Mouse (Mus musculus): ENCODE measurements around the gene Slc43a1. TPM values are rescaled to one million over a fixed set of nuclear protein-coding genes. Genes with fewer than 3 reads are reported as not detected.
A peak's percentile ranks its signal among the peaks of the same experiment; 100 is the strongest.
"Not testable (repeated sequence)": the region's sequence is repeated elsewhere in the genome, so short reads cannot be mapped to it uniquely, and the experiment has no call there.

The Slc43a1 gene
- polyA plus RNA-seq, 1 experiment from 2014 or later: 1.6 TPM

DNA sequence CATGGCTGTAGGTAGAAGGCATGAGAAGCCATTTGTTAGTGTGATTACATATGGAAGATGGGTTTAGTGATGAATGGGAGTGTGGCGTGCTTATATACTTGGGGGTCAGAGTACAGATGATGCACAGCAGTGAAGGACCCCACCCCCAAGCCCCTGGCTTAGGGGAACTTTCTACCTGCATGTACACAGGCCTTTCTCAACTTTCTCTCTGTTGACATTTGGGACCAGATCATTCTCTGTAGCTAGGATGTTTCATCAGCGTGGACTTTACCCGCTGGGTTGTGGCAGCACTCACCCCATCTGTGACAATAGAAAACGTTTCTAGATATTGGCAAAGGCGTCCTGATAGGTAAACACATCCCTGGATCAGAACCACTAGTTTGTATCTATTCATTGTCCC lies 37.4 kb upstream of the Slc43a1 start:
- DNase-seq (ENCODE audit: low spot score); H3K4me2 ChIP-seq (replicated peaks); ATAC-seq (ENCODE audit: low FRiP score); H3K27ac ChIP-seq; H3K9ac ChIP-seq; H3K4me3 ChIP-seq (replicated peaks; ENCODE audit: low read length); H3K9me3 ChIP-seq (ENCODE audit: control insufficient read depth, low read length); H3K27me3 ChIP-seq (ENCODE audit: control insufficient read depth, insufficient read depth, low read length); H3K36me3 ChIP-seq (replicated peaks; ENCODE audit: control insufficient read depth, insufficient read depth); H3K4me1 ChIP-seq (replicated peaks; ENCODE audit: control insufficient read depth, insufficient read depth, low read length): not testable (repeated sequence)
- WGBS: 77% methylated on average over 5 of the region's 5 CpGs

DNA sequence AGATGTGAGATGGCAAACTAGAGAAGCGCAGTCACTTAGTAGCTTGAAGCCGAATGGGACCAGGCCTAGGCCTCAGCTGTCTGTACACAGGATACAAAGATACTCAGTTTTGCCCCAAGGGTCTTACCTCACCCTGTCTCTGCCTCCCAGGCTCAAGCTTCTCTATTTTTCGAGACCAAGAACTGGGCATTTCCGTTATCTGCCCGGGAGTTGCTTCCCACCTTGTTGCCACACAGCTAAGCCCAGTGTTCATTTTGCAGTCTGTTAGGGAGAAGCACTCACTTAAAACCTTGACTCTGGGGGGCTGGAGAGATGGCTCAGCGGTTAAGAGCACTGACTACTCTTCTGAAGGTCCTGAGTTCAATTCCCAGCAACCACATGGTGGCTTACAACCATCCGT lies 34.7 kb upstream of the Slc43a1 start:
- H3K36me3 ChIP-seq (replicated peaks; ENCODE audit: control insufficient read depth, insufficient read depth): no peaks in the 10 kb centered on the region
- H3K9me3 ChIP-seq (ENCODE audit: control insufficient read depth, low read length): no peaks in the 10 kb centered on the region
- 92% methylated on average over 7 of the region's 7 CpGs for whole genome bisulfite sequencing
- no peaks in the 10 kb centered on the region for H3K4me1 ChIP-seq (replicated peaks; ENCODE audit: control insufficient read depth, insufficient read depth, low read length)
- H3K4me2 ChIP-seq (replicated peaks): no peak overlapping the region
- H3K4me3 ChIP-seq (replicated peaks; ENCODE audit: low read length): no peak overlapping the region
- H3K9ac ChIP-seq: no peak overlapping the region
- H3K27me3 ChIP-seq (ENCODE audit: control insufficient read depth, insufficient read depth, low read length): no peaks in the 10 kb centered on the region
- no peak for DNase-seq (ENCODE audit: low spot score)
- no peak for ATAC-seq (ENCODE audit: low FRiP score)
- no peak overlapping the region for H3K27ac ChIP-seq

- WGBS: 78% methylated on average over 5 of the region's 5 CpGs
- no peaks in the 10 kb centered on the region for H3K36me3 ChIP-seq (replicated peaks; ENCODE audit: control insufficient read depth, insufficient read depth)
- ATAC-seq (ENCODE audit: low FRiP score): no peak
- H3K27ac ChIP-seq: no peak overlapping the region
- H3K9ac ChIP-seq: no peak overlapping the region
- H3K4me3 ChIP-seq (replicated peaks; ENCODE audit: low read length): no peak overlapping the region
- no peaks in the 10 kb centered on the region for H3K4me1 ChIP-seq (replicated peaks; ENCODE audit: control insufficient read depth, insufficient read depth, low read length)
- no peak for DNase-seq (ENCODE audit: low spot score)
- no peaks in the 10 kb centered on the region for H3K9me3 ChIP-seq (ENCODE audit: control insufficient read depth, low read length)
- H3K4me2 ChIP-seq (replicated peaks): no peak overlapping the region
- no peaks in the 10 kb centered on the region for H3K27me3 ChIP-seq (ENCODE audit: control insufficient read depth, insufficient read depth, low read length)
These were observed 32.1 kb upstream of the Slc43a1 start for GRCm38 (mm10) chr2:84806546-84806945.

- H3K4me1 ChIP-seq (replicated peaks; ENCODE audit: control insufficient read depth, insufficient read depth, low read length): no peaks in the 10 kb centered on the region
- no peak overlapping the region for H3K9ac ChIP-seq
- H3K27me3 ChIP-seq (ENCODE audit: control insufficient read depth, insufficient read depth, low read length): no peaks in the 10 kb centered on the region
- no peaks in the 10 kb centered on the region for H3K36me3 ChIP-seq (replicated peaks; ENCODE audit: control insufficient read depth, insufficient read depth)
- no peak for ATAC-seq (ENCODE audit: low FRiP score)
- no peak overlapping the region for H3K4me2 ChIP-seq (replicated peaks)
- DNase-seq (ENCODE audit: low spot score): no peak
- H3K4me3 ChIP-seq (replicated peaks; ENCODE audit: low read length): no peak overlapping the region
- H3K9me3 ChIP-seq (ENCODE audit: control insufficient read depth, low read length): no peaks in the 10 kb centered on the region
- no peak overlapping the region for H3K27ac ChIP-seq
These were observed 29.3 kb upstream of the Slc43a1 start for GRCm38 (mm10) chr2:84809330-84809729.

DNA sequence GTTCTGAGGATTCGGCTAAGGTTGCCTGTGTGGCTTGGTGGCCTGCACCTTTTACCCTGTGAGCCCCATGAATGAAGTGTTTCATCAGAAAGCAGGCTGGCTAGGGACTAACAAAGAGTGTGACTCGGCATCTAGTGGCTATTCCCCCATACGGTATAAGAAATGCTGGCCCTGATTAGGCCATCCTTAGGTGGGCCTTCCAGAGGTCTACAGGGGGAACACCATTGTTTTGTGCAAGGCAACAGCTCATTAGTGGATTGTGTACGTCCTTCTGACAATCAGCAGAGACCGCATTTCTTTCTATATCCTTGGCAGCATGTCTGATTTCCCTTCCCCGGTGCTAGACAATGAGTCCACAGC lies 28.1 kb upstream of the Slc43a1 start:
- DNase-seq (ENCODE audit: low spot score) (no peak), ATAC-seq (ENCODE audit: low FRiP score) (no peak)
- Histone ChIP-seq H3K9me3 (ENCODE audit: control insufficient read depth, low read length) (no peaks in the 10 kb centered on the region), H3K4me3 (replicated peaks; ENCODE audit: low read length) (no peak overlapping the region), H3K4me1 (replicated peaks; ENCODE audit: control insufficient read depth, insufficient read depth, low read length) (no peaks in the 10 kb centered on the region), H3K9ac (no peak overlapping the region), H3K36me3 (replicated peaks; ENCODE audit: control insufficient read depth, insufficient read depth) (no peaks in the 10 kb centered on the region), H3K4me2 (replicated peaks) (no peak overlapping the region; the same call in 1 of the 2 replicates), H3K27ac (no peak overlapping the region), H3K27me3 (ENCODE audit: control insufficient read depth, insufficient read depth, low read length) (no peaks in the 10 kb centered on the region)
- WGBS: 79% methylated on average over 6 of the region's 6 CpGs

DNA sequence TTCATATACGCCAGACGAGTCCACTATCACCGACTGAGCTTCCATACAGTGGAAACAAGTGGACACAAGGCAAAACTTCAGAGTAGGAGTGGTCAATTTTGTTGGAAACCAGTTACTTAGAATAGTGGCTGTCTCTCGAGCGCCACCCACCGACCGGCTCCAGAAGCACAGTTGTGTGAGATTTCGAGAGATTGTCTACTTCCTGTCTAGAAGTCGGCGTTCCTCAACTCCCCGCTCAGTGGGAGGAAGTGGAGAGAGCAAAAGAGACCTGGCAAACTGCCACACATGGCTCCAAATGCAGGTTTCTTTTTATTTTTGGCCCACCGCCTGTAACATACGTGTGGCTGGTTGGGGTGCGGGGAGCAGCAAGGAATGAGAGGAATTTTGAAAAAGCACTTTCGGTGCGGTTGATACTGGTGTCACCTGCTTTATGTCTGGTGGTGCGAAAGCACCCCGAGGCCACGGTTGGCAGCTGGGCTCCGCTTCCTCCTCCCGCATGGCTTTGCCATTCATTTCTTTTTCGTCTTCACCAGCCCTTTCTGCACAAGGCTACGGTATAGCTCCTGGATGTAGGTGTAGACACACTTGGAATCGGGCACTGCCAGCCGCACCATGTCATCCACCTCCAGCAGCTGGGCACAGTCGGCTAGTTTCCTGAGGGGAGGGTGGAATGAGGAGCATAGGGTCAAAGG lies 27.6 kb upstream of the Slc43a1 start:
- H3K4me2 ChIP-seq (replicated peaks): peak overlapping the region; percentile 44
- no peaks in the 10 kb centered on the region for H3K36me3 ChIP-seq (replicated peaks; ENCODE audit: control insufficient read depth, insufficient read depth)
- no peak overlapping the region for H3K27ac ChIP-seq
- H3K27me3 ChIP-seq (ENCODE audit: control insufficient read depth, insufficient read depth, low read length): no peaks in the 10 kb centered on the region
- no peaks in the 10 kb centered on the region for H3K9me3 ChIP-seq (ENCODE audit: control insufficient read depth, low read length)
- WGBS: 39% methylated on average over 26 of the region's 26 CpGs
- no peaks in the 10 kb centered on the region for H3K4me1 ChIP-seq (replicated peaks; ENCODE audit: control insufficient read depth, insufficient read depth, low read length)
- DNase-seq (ENCODE audit: low spot score) (peak; percentile 77), ATAC-seq (ENCODE audit: low FRiP score) (peak; percentile 44; the same call in 1 of the 2 replicates)
- H3K9ac ChIP-seq: peak overlapping the region; percentile 21; the same call in 1 of the 2 replicates
- no peak overlapping the region for H3K4me3 ChIP-seq (replicated peaks; ENCODE audit: low read length)

DNA sequence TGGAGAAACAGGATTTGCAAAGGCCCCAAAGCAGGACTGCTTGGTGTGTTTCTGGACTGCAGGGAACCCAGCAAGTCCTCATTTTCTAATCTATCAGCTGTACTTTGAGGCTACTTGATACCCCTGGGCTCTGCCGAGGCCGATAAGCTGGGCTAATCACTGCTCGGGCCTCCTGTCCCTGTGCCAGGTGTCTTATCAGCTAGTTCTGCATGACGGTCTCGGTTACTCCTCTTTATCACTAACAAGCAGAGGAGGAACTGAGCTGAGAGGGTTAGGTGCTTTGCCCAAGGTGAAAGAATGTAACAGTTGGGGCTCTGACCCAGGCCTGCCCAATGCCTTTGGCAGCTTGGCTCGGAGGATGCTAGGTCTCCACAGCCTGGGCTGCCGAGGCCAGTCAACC lies 26.8 kb upstream of the Slc43a1 start:
- 90% methylated on average over 7 of the region's 7 CpGs for WGBS
- Histone ChIP-seq H3K4me3 (replicated peaks; ENCODE audit: low read length) (no peak overlapping the region), H3K9me3 (ENCODE audit: control insufficient read depth, low read length) (no peaks in the 10 kb centered on the region), H3K36me3 (replicated peaks; ENCODE audit: control insufficient read depth, insufficient read depth) (no peaks in the 10 kb centered on the region), H3K27ac (no peak overlapping the region), H3K4me1 (replicated peaks; ENCODE audit: control insufficient read depth, insufficient read depth, low read length) (no peaks in the 10 kb centered on the region), H3K9ac (no peak overlapping the region), H3K4me2 (replicated peaks) (no peak overlapping the region), H3K27me3 (ENCODE audit: control insufficient read depth, insufficient read depth, low read length) (no peaks in the 10 kb centered on the region)
- DNase-seq (ENCODE audit: low spot score) (no peak), ATAC-seq (ENCODE audit: low FRiP score) (no peak)

GRCm38 (mm10) chr2:84812676-84813075 lies 26.0 kb upstream of the Slc43a1 start:
- WGBS: 72% methylated on average over 6 of the region's 6 CpGs
- Histone ChIP-seq H3K9me3 (ENCODE audit: control insufficient read depth, low read length) (no peaks in the 10 kb centered on the region), H3K27me3 (ENCODE audit: control insufficient read depth, insufficient read depth, low read length) (no peaks in the 10 kb centered on the region), H3K4me2 (replicated peaks) (no peak overlapping the region), H3K9ac (no peak overlapping the region), H3K27ac (no peak overlapping the region), H3K4me1 (replicated peaks; ENCODE audit: control insufficient read depth, insufficient read depth, low read length) (no peaks in the 10 kb centered on the region), H3K4me3 (replicated peaks; ENCODE audit: low read length) (no peak overlapping the region), H3K36me3 (replicated peaks; ENCODE audit: control insufficient read depth, insufficient read depth) (no peaks in the 10 kb centered on the region)
- ATAC-seq (ENCODE audit: low FRiP score) (no peak), DNase-seq (ENCODE audit: low spot score) (no peak)

GRCm38 (mm10) chr2:84819861-84820260 lies 18.8 kb upstream of the Slc43a1 start:
- H3K4me2 ChIP-seq (replicated peaks): no peak overlapping the region
- 80% methylated on average over 3 of the region's 3 CpGs for WGBS
- no peak overlapping the region for H3K9ac ChIP-seq
- peaks cover 3% of the 10 kb centered on the region; the same call in 1 of the 2 replicates for H3K27me3 ChIP-seq (ENCODE audit: control insufficient read depth, insufficient read depth, low read length)
- H3K4me1 ChIP-seq (replicated peaks; ENCODE audit: control insufficient read depth, insufficient read depth, low read length): no peaks in the 10 kb centered on the region
- ATAC-seq (ENCODE audit: low FRiP score) (no peak), DNase-seq (ENCODE audit: low spot score) (no peak)
- H3K36me3 ChIP-seq (replicated peaks; ENCODE audit: control insufficient read depth, insufficient read depth): no peaks in the 10 kb centered on the region
- no peak overlapping the region for H3K27ac ChIP-seq
- no peaks in the 10 kb centered on the region for H3K9me3 ChIP-seq (ENCODE audit: control insufficient read depth, low read length)
- H3K4me3 ChIP-seq (replicated peaks; ENCODE audit: low read length): no peak overlapping the region

DNA sequence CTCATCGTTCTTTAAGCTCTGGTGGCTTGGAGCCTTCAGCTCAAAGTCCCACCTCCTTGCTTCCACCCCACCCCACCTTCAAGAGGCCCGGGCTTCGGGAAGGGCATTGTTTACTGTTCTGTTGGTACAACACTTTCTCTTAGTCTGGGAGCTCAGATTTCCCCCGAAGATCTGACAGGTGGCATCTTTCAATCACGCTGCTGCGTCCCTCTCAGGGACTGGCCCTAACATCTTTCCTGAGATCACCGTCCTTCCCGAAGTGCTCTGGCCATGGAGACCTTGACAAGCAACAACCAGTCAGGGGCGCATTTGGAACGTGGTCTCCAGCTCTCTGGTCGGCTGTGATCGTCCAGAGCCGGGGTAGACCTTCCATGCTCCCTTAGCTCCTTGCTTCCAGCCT lies 16.1 kb upstream of the Slc43a1 start, which contains the start of gene Smtnl1:
TSS of gene Smtnl1 (minus strand) at position 101 of the 400 bp plus-strand sequence.
- H3K4me1 ChIP-seq (replicated peaks; ENCODE audit: control insufficient read depth, insufficient read depth, low read length): 0 out of 2 replicates have a peak, but pooled peaks cover 2% of the 10 kb centered on the region
- DNase-seq (ENCODE audit: low spot score): no peak
- H3K27me3 ChIP-seq (ENCODE audit: control insufficient read depth, insufficient read depth, low read length): peaks cover 3% of the 10 kb centered on the region; the same call in 1 of the 2 replicates
- H3K9me3 ChIP-seq (ENCODE audit: control insufficient read depth, low read length): no peaks in the 10 kb centered on the region
- no peak within 1 kb of the TSS for H3K9ac ChIP-seq
- WGBS: 65% methylated on average over 13 of the region's 13 CpGs
- no peak within 1 kb of the TSS for H3K4me2 ChIP-seq (replicated peaks)
- H3K4me3 ChIP-seq (replicated peaks; ENCODE audit: low read length): no peak within 1 kb of the TSS
- H3K36me3 ChIP-seq (replicated peaks; ENCODE audit: control insufficient read depth, insufficient read depth): no peaks in the 10 kb centered on the region
- no peak within 1 kb of the TSS for H3K27ac ChIP-seq
- no peak for ATAC-seq (ENCODE audit: low FRiP score)
